Mouse (Mus musculus): Measurements from ENCODE around the gene Pnp.
"Not testable (repeated sequence)": the region's sequence is repeated elsewhere in the genome, so short reads cannot be mapped to it uniquely, and the experiment has no call there.

The Pnp gene

GRCm38 (mm10) chr14:50973054-50973453 is 42.2 kb downstream of the Pnp start:
- DNase-seq (ENCODE audit: extremely low read depth, low read depth, low spot score): not testable (repeated sequence)

- DNase-seq (ENCODE audit: extremely low read depth, low read depth, low spot score): no peak
Measured at GRCm38 (mm10) chr14:50973700-50974099, 42.8 kb downstream of the Pnp start.

GRCm38 (mm10) chr14:50975001-50975400 is 44.1 kb downstream of the Pnp start:
- DNase-seq (ENCODE audit: extremely low read depth, low read depth, low spot score): no peak

- DNase-seq (ENCODE audit: extremely low read depth, low read depth, low spot score): no peak
Measured at GRCm38 (mm10) chr14:50976674-50977073, 45.8 kb downstream of the Pnp start.

GRCm38 (mm10) chr14:50978451-50978850 is 47.6 kb downstream of the Pnp start:
- DNase-seq (ENCODE audit: extremely low read depth, low read depth, low spot score): not testable (repeated sequence)

- DNase-seq (ENCODE audit: extremely low read depth, low read depth, low spot score): no peak
Measured at GRCm38 (mm10) chr14:50979631-50980030, 48.7 kb downstream of the Pnp start.

GRCm38 (mm10) chr14:50981207-50981606 is 50.3 kb downstream of the Pnp start:
- DNase-seq (ENCODE audit: extremely low read depth, low read depth, low spot score): no peak

GRCm38 (mm10) chr14:50981837-50982236 is 51.0 kb downstream of the Pnp start:
- DNase-seq (ENCODE audit: extremely low read depth, low read depth, low spot score): no peak

- DNase-seq (ENCODE audit: extremely low read depth, low read depth, low spot score): no peak
Measured at GRCm38 (mm10) chr14:50987668-50988067, 56.8 kb downstream of the Pnp start.

- no peak for DNase-seq (ENCODE audit: extremely low read depth, low read depth, low spot score)
Measured at GRCm38 (mm10) chr14:50991037-50991436, 60.2 kb downstream of the Pnp start.

- DNase-seq (ENCODE audit: extremely low read depth, low read depth, low spot score): no peak
Measured at GRCm38 (mm10) chr14:50997088-50997487, 66.2 kb downstream of the Pnp start.

- DNase-seq (ENCODE audit: extremely low read depth, low read depth, low spot score): no peak
Measured at GRCm38 (mm10) chr14:50997999-50998666, 67.3 kb downstream of the Pnp start.

GRCm38 (mm10) chr14:51007152-51007801 is 76.4 kb downstream of the Pnp start, which contains the start of gene Rnase10:
Gene Rnase10 (plus strand): TSS chr14:51007751.
- no peak for DNase-seq (ENCODE audit: extremely low read depth, low read depth, low spot score)

- DNase-seq (ENCODE audit: extremely low read depth, low read depth, low spot score): peak; percentile 96
Measured at GRCm38 (mm10) chr14:51007914-51008713, 77.2 kb downstream of the Pnp start.

- no peak for DNase-seq (ENCODE audit: extremely low read depth, low read depth, low spot score)
Measured at GRCm38 (mm10) chr14:51008781-51009180, 77.9 kb downstream of the Pnp start.

- DNase-seq (ENCODE audit: extremely low read depth, low read depth, low spot score): no peak
Measured at GRCm38 (mm10) chr14:51009572-51009971, 78.7 kb downstream of the Pnp start.

- not testable (repeated sequence) for DNase-seq (ENCODE audit: extremely low read depth, low read depth, low spot score)
Measured at GRCm38 (mm10) chr14:51014724-51015123, 83.8 kb downstream of the Pnp start.
